Mouse (Mus musculus): ENCODE data around the gene Olfr1241. TPM values are rescaled to one million over a fixed set of nuclear protein-coding genes. Genes with fewer than 3 reads are reported as not detected.

Olfr1241 gene
- not detected in 2 replicates for polyA plus RNA-seq (2015; fragmentation: Nextera tagmentation; extraction: Ambion mirVana)

GRCm38 (mm10) chr2:89487026-89487425 is at the start of gene Olfr1241:
Olfr1241 (minus strand) TSS chr2:89487126.
- Histone ChIP-seq H3K4me3 (replicated peaks) (no peak within 1 kb of the TSS), H3K36me3 (replicated peaks) (no peaks in the 10 kb centered on the region), H3K9ac (no peak within 1 kb of the TSS), H3K4me1 (replicated peaks) (no peaks in the 10 kb centered on the region), H3K27me3 (no peaks in the 10 kb centered on the region), H3K9me3 (replicated peaks) (no peaks in the 10 kb centered on the region), H3K27ac (replicated peaks) (no peak within 1 kb of the TSS), H3K4me2 (no peak within 1 kb of the TSS)
- no peak for ATAC-seq (ENCODE audit: insufficient read depth)

GRCm38 (mm10) chr2:89531387-89531786 is 44.5 kb upstream of the Olfr1241 start, which contains the start of gene Olfr1243:
Olfr1243 (minus strand) TSS chr2:89531487.
- ATAC-seq (ENCODE audit: insufficient read depth) = no peak
- WGBS (ENCODE audit: insufficient replicate concordance) = 39% methylated on average over 1 of the region's 1 CpGs
- no peaks in the 10 kb centered on the region for H3K4me1 ChIP-seq (replicated peaks)
- no peaks in the 10 kb centered on the region for H3K36me3 ChIP-seq (replicated peaks)
- no peak within 1 kb of the TSS for H3K4me3 ChIP-seq (replicated peaks)
- H3K4me2 ChIP-seq = no peak within 1 kb of the TSS
- no peak within 1 kb of the TSS for H3K9ac ChIP-seq
- H3K27me3 ChIP-seq = no peaks in the 10 kb centered on the region
- no peak within 1 kb of the TSS for H3K27ac ChIP-seq (replicated peaks)
- no peaks in the 10 kb centered on the region for H3K9me3 ChIP-seq (replicated peaks)

- H3K4me2 ChIP-seq = no peak within 1 kb of the TSS
- H3K27ac ChIP-seq (replicated peaks) = no peak within 1 kb of the TSS
- ATAC-seq (ENCODE audit: insufficient read depth) = no peak
- H3K9ac ChIP-seq = no peak within 1 kb of the TSS
- H3K4me3 ChIP-seq (replicated peaks) = no peak within 1 kb of the TSS
- 60% methylated on average over 1 of the region's 1 CpGs for WGBS (ENCODE audit: insufficient replicate concordance)
- no peaks in the 10 kb centered on the region for H3K4me1 ChIP-seq (replicated peaks)
- no peaks in the 10 kb centered on the region for H3K9me3 ChIP-seq (replicated peaks)
- H3K36me3 ChIP-seq (replicated peaks) = no peaks in the 10 kb centered on the region
- no peaks in the 10 kb centered on the region for H3K27me3 ChIP-seq
Observed at GRCm38 (mm10) chr2:89498235-89498634, 11.3 kb upstream of the Olfr1241 start, which contains the start of gene Olfr1242. Olfr1242 (minus strand) TSS chr2:89498335.

GRCm38 (mm10) chr2:89442900-89443299 is 44.0 kb downstream of the Olfr1241 start, which contains the start of gene Olfr1240:
Olfr1240 (minus strand) TSS chr2:89443000.
- Histone ChIP-seq H3K9me3 (replicated peaks) (no peaks in the 10 kb centered on the region), H3K36me3 (replicated peaks) (no peaks in the 10 kb centered on the region), H3K4me3 (replicated peaks) (no peak within 1 kb of the TSS), H3K27me3 (no peaks in the 10 kb centered on the region), H3K4me1 (replicated peaks) (no peaks in the 10 kb centered on the region), H3K27ac (replicated peaks) (no peak within 1 kb of the TSS), H3K9ac (no peak within 1 kb of the TSS), H3K4me2 (no peak within 1 kb of the TSS)
- ATAC-seq (ENCODE audit: insufficient read depth) = no peak
- 59% methylated on average over 3 of the region's 3 CpGs for WGBS (ENCODE audit: insufficient replicate concordance)

Other genes with a start within 250 kb of the Olfr1241 start
- gene Olfr1228, start 233.1 kb downstream of the Olfr1241 start, polyA plus RNA-seq (2015; fragmentation: Nextera tagmentation; extraction: Ambion mirVana) = not detected in 2 replicates
- gene Olfr1229, start 199.1 kb downstream of the Olfr1241 start, polyA plus RNA-seq (2015; fragmentation: Nextera tagmentation; extraction: Ambion mirVana) = not detected in 2 replicates
- not detected in 2 replicates for gene Olfr1230, start 189.9 kb downstream of the Olfr1241 start, polyA plus RNA-seq (2015; fragmentation: Nextera tagmentation; extraction: Ambion mirVana)
- not detected in 2 replicates for gene Olfr1231, start 180.1 kb downstream of the Olfr1241 start, polyA plus RNA-seq (2015; fragmentation: Nextera tagmentation; extraction: Ambion mirVana)
- not detected in 2 replicates for gene Olfr1232, start 157.5 kb downstream of the Olfr1241 start, polyA plus RNA-seq (2015; fragmentation: Nextera tagmentation; extraction: Ambion mirVana)
- not detected in 2 replicates for gene Olfr1233, start 144.7 kb downstream of the Olfr1241 start, polyA plus RNA-seq (2015; fragmentation: Nextera tagmentation; extraction: Ambion mirVana)
- gene Olfr1234, start 122.3 kb downstream of the Olfr1241 start, polyA plus RNA-seq (2015; fragmentation: Nextera tagmentation; extraction: Ambion mirVana) = not detected in 2 replicates
- not detected in 2 replicates for gene Olfr1238, start 77.5 kb downstream of the Olfr1241 start, polyA plus RNA-seq (2015; fragmentation: Nextera tagmentation; extraction: Ambion mirVana)
- not detected in 2 replicates for gene Olfr1239, start 66.7 kb downstream of the Olfr1241 start, polyA plus RNA-seq (2015; fragmentation: Nextera tagmentation; extraction: Ambion mirVana)
- not detected in 2 replicates for gene Olfr1240, start 44.1 kb downstream of the Olfr1241 start, polyA plus RNA-seq (2015; fragmentation: Nextera tagmentation; extraction: Ambion mirVana)
- gene Olfr1242, start 11.2 kb upstream of the Olfr1241 start, polyA plus RNA-seq (2015; fragmentation: Nextera tagmentation; extraction: Ambion mirVana) = not detected in 2 replicates
- gene Olfr1243, start 44.4 kb upstream of the Olfr1241 start, polyA plus RNA-seq (2015; fragmentation: Nextera tagmentation; extraction: Ambion mirVana) = not detected in 2 replicates
- gene Olfr1245, start 91.3 kb upstream of the Olfr1241 start, polyA plus RNA-seq (2015; fragmentation: Nextera tagmentation; extraction: Ambion mirVana) = not detected in 2 replicates
- not detected in 2 replicates for gene Olfr1246, start 106.0 kb upstream of the Olfr1241 start, polyA plus RNA-seq (2015; fragmentation: Nextera tagmentation; extraction: Ambion mirVana)
- not detected in 2 replicates for gene Olfr1247, start 127.0 kb upstream of the Olfr1241 start, polyA plus RNA-seq (2015; fragmentation: Nextera tagmentation; extraction: Ambion mirVana)
- not detected in 2 replicates for gene Olfr1248, start 131.1 kb upstream of the Olfr1241 start, polyA plus RNA-seq (2015; fragmentation: Nextera tagmentation; extraction: Ambion mirVana)
- not detected in 2 replicates for gene Olfr1249, start 147.9 kb upstream of the Olfr1241 start, polyA plus RNA-seq (2015; fragmentation: Nextera tagmentation; extraction: Ambion mirVana)
- gene Olfr1250, start 174.3 kb upstream of the Olfr1241 start, polyA plus RNA-seq (2015; fragmentation: Nextera tagmentation; extraction: Ambion mirVana) = not detected in 2 replicates
- not detected in 2 replicates for gene Olfr1251, start 184.8 kb upstream of the Olfr1241 start, polyA plus RNA-seq (2015; fragmentation: Nextera tagmentation; extraction: Ambion mirVana)
- not detected in 2 replicates for gene Olfr1252, start 237.9 kb upstream of the Olfr1241 start, polyA plus RNA-seq (2015; fragmentation: Nextera tagmentation; extraction: Ambion mirVana)

Measured in liver, embryonic 15.5 days (tissue).